Mouse (Mus musculus): ENCODE measurements around the gene Gli3. TPM values are rescaled to one million over a fixed set of nuclear protein-coding genes. Genes with fewer than 3 reads are reported as not detected.

The Gli3 gene
- polyA plus RNA-seq, 1 experiment: not detected

- H3K36me3 ChIP-seq (ENCODE audit: control insufficient read depth): no peaks in the 10 kb centered on the region
- H3K27me3 ChIP-seq (ENCODE audit: control insufficient read depth): no peaks in the 10 kb centered on the region
- TF ChIP-seq GATA1 (IDR thresholded peaks at IDR 0.05; ENCODE audit: low read length) (no peak), TAL1 (IDR thresholded peaks at IDR 0.05; ENCODE audit: low read length) (no peak)
Measured at GRCm38 (mm10) chr13:15561441-15561840, 98.4 kb downstream of the Gli3 start.

GRCm38 (mm10) chr13:15570908-15571568 is 108.0 kb downstream of the Gli3 start:
- Histone ChIP-seq H3K36me3 (ENCODE audit: control insufficient read depth) (no peaks in the 10 kb centered on the region), H3K4me1 (ENCODE audit: control insufficient read depth) (no peaks in the 10 kb centered on the region), H3K9me3 (ENCODE audit: control insufficient read depth, low read length) (no peaks in the 10 kb centered on the region), H3K27me3 (ENCODE audit: control insufficient read depth) (peaks cover 2% of the 10 kb centered on the region; the same call in 1 of the 2 replicates), H3K4me3 (replicated peaks) (no peak overlapping the region)
- TF ChIP-seq TAL1 (IDR thresholded peaks at IDR 0.05; ENCODE audit: low read length): no peak
- no peak for TF ChIP-seq GATA1 (IDR thresholded peaks at IDR 0.05; ENCODE audit: low read length)

More at GRCm38 (mm10) chr13:15561441-15561840, 98.4 kb downstream of the Gli3 start:
- no peaks in the 10 kb centered on the region for H3K4me1 ChIP-seq (ENCODE audit: control insufficient read depth)
- no peak overlapping the region for H3K4me3 ChIP-seq (replicated peaks)
- no peaks in the 10 kb centered on the region for H3K9me3 ChIP-seq (ENCODE audit: control insufficient read depth, low read length)

DNA sequence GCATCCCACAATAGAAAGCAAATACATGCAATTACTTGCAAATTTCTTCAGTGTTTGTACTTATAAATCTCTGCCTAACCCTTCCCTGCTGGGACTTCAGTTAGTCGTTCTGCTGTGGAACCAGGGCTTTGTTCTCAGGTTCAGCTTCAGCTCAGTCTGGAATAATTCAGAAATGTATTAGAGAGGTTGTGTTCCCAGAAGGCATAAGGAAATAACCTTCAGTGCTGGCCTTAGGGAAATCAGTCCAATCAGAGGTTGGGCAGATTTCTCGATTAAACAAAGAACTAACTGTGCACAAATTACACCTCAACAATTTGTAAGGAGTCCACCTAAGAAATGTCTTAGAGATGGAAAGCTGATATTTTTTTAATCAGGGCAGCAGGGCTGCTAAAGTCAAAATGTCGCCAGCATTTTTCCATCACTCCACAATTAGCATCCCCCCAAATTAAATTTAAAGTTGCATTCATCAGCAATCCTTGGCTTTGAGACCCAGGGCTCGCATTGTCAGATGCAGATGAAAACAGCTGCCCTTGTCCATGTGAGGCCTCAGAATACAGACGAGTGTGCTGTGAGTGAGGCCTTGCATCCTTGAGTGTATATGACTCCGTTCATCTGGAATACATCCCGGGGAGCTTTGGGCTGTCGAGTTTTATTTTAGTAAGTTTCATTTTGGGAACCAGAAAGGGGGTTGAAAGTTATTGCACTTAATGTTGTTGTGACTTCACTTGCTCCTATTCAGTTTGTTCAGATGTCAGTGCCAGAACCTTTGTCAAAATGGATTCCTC is 114.3 kb downstream of the Gli3 start:
- Histone ChIP-seq H3K4me3 (replicated peaks) (no peak overlapping the region), H3K27me3 (ENCODE audit: control insufficient read depth) (no peaks in the 10 kb centered on the region), H3K4me1 (ENCODE audit: control insufficient read depth) (no peaks in the 10 kb centered on the region), H3K9me3 (ENCODE audit: control insufficient read depth, low read length) (no peaks in the 10 kb centered on the region), H3K36me3 (ENCODE audit: control insufficient read depth) (no peaks in the 10 kb centered on the region)
- TF ChIP-seq GATA1 (IDR thresholded peaks at IDR 0.05; ENCODE audit: low read length): no peak

DNA sequence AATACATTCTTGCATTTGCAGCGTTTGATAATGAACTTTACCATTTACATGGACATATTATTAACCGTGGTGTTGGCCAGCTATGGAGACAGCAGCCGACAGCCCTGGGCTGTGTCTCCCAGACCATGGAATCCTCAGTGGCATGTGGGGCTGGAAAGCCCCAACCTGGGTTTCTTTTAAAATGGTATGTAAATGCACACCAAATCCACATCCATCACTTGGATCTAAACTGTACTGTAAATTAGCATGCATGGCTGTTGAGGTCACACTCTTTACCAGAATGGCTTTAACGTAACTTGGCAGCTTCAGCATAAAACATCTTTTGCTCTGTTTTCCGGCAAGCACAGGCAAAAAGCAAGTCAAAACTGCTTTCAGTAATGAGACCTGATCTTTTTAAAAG is 117.4 kb downstream of the Gli3 start:
- H3K36me3 ChIP-seq (ENCODE audit: control insufficient read depth): no peaks in the 10 kb centered on the region
- H3K9me3 ChIP-seq (ENCODE audit: control insufficient read depth, low read length): no peaks in the 10 kb centered on the region
- no peaks in the 10 kb centered on the region for H3K27me3 ChIP-seq (ENCODE audit: control insufficient read depth)
- no peak overlapping the region for H3K4me3 ChIP-seq (replicated peaks)
- no peaks in the 10 kb centered on the region for H3K4me1 ChIP-seq (ENCODE audit: control insufficient read depth)
- no peak for TF ChIP-seq TAL1 (IDR thresholded peaks at IDR 0.05; ENCODE audit: low read length)
- TF ChIP-seq GATA1 (IDR thresholded peaks at IDR 0.05; ENCODE audit: low read length): no peak

- no peak for TF ChIP-seq TAL1 (IDR thresholded peaks at IDR 0.05; ENCODE audit: low read length)
- TF ChIP-seq GATA1 (IDR thresholded peaks at IDR 0.05; ENCODE audit: low read length): no peak
- H3K36me3 ChIP-seq (ENCODE audit: control insufficient read depth): no peaks in the 10 kb centered on the region
- no peaks in the 10 kb centered on the region for H3K27me3 ChIP-seq (ENCODE audit: control insufficient read depth)
- H3K9me3 ChIP-seq (ENCODE audit: control insufficient read depth, low read length): no peaks in the 10 kb centered on the region
- H3K4me1 ChIP-seq (ENCODE audit: control insufficient read depth): no peaks in the 10 kb centered on the region
- no peak overlapping the region for H3K4me3 ChIP-seq (replicated peaks)
Measured at GRCm38 (mm10) chr13:15585941-15586340, 122.9 kb downstream of the Gli3 start.

DNA sequence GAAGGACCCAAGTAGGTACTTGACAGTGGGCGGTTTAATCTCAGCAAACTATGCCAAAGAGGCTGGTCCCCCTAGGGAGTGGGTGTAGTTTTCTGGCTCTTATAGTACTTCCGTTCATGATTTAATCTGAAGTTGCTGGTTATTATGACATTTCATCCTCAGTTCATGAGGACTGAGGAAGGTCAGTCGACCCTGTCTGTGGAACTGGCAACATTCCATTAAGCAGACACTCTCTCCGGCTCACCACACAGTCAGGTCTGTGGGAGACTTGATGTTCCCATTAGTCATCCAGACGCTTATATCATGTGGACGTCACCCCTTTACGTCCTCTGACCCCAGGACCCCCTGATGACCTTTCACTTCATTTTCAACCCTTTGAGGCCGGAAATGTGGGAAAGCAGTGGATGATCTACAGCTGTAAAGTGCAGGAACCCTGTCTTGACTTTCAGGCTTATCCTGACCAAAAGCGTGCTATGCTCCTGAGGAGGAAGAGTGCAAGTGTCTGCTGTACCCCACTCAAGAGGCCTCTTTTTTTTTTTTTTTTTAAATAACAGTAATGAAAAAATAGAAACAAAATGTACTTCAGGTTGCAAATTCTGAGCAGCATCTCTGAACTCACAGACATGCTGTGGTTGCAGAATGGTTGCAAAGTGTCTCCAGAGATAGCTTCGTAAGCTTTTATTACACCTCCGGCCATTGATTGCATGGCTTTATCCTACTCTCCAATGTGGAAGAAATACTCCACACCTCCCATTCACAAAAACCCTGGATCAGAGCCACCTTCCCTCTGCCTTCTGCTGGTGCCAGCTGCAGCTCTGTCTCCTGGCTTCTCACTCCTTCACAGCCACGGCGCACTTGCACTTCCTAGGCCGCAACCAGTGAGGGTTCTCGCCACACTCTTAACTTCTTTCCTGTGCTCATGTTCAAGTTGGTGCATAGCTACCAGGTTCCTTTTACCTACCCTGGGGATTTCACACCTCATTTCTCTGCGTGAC is 125.5 kb downstream of the Gli3 start:
- no peaks in the 10 kb centered on the region for H3K27me3 ChIP-seq (ENCODE audit: control insufficient read depth)
- no peaks in the 10 kb centered on the region for H3K9me3 ChIP-seq (ENCODE audit: control insufficient read depth, low read length)
- TF ChIP-seq TAL1 (IDR thresholded peaks at IDR 0.05; ENCODE audit: low read length): no peak
- TF ChIP-seq GATA1 (IDR thresholded peaks at IDR 0.05; ENCODE audit: low read length): no peak
- H3K4me1 ChIP-seq (ENCODE audit: control insufficient read depth): no peaks in the 10 kb centered on the region
- H3K36me3 ChIP-seq (ENCODE audit: control insufficient read depth): no peaks in the 10 kb centered on the region
- H3K4me3 ChIP-seq (replicated peaks): no peak overlapping the region

- TF ChIP-seq GATA1 (IDR thresholded peaks at IDR 0.05; ENCODE audit: low read length): no peak
- no peak for TF ChIP-seq TAL1 (IDR thresholded peaks at IDR 0.05; ENCODE audit: low read length)
Measured at GRCm38 (mm10) chr13:15590326-15590933, 127.4 kb downstream of the Gli3 start.

DNA sequence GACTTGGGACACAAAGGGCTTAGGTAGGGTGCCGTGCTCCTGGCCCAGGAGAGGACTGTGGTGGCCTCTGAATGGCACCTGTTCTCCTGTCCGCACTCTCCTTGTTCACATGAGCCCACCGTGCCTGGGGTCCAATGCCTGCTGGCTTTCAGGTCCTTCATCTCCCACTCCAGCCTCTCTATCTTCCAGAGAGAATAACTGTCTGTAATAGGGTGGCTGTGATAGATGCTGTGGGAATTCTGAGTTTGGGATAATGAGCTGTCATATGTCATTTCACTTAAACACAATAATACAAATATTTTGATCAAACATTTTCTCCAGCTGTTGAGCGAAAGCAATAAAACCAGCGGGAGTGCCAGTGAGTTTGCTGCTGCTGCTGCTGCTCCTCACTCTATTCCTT is 133.6 kb downstream of the Gli3 start:
- H3K4me3 ChIP-seq (replicated peaks): no peak overlapping the region
- H3K27me3 ChIP-seq (ENCODE audit: control insufficient read depth): no peaks in the 10 kb centered on the region
- no peaks in the 10 kb centered on the region for H3K9me3 ChIP-seq (ENCODE audit: control insufficient read depth, low read length)
- no peak for TF ChIP-seq GATA1 (IDR thresholded peaks at IDR 0.05; ENCODE audit: low read length)
- TF ChIP-seq TAL1 (IDR thresholded peaks at IDR 0.05; ENCODE audit: low read length): no peak
- H3K36me3 ChIP-seq (ENCODE audit: control insufficient read depth): no peaks in the 10 kb centered on the region
- no peaks in the 10 kb centered on the region for H3K4me1 ChIP-seq (ENCODE audit: control insufficient read depth)

More at GRCm38 (mm10) chr13:15590326-15590933, 127.4 kb downstream of the Gli3 start:
- no peak overlapping the region for H3K4me3 ChIP-seq (replicated peaks)
- no peaks in the 10 kb centered on the region for H3K9me3 ChIP-seq (ENCODE audit: control insufficient read depth, low read length)
- no peaks in the 10 kb centered on the region for H3K27me3 ChIP-seq (ENCODE audit: control insufficient read depth)
- H3K36me3 ChIP-seq (ENCODE audit: control insufficient read depth): no peaks in the 10 kb centered on the region
- H3K4me1 ChIP-seq (ENCODE audit: control insufficient read depth): no peaks in the 10 kb centered on the region
